Mouse (Mus musculus): ENCODE data around the gene Grk5.

GRCm38 (mm10) chr19:60895251-60895880 is 5.8 kb downstream of the Grk5 start:
- no peak for TF ChIP-seq CTCF (conservative IDR thresholded peaks at IDR 0.05; ENCODE audit: low read length)
- TF ChIP-seq POU5F1 (IDR thresholded peaks at IDR 0.05; ENCODE audit: borderline replicate concordance, low read length): no peak
- TF ChIP-seq NANOG (IDR thresholded peaks at IDR 0.05; ENCODE audit: borderline replicate concordance, low read length): no peak
